Mouse (Mus musculus) kidney, postnatal 10 days (tissue): ENCODE results near the gene Snorc.
A peak's percentile ranks its signal among the peaks of the same experiment; 100 is the strongest.
"Not testable (repeated sequence)": the region's sequence is repeated elsewhere in the genome, so short reads cannot be mapped to it uniquely, and the experiment has no call there.

Experiments
- DNase-seq: peaks from one replicate; pipeline ENCODE4 v3.0.0; 2021; ENCODE audit warnings: mixed read lengths

Snorc gene

GRCm38 (mm10) chr1:87469971-87470370 is at the start of gene Snorc:
TSS of gene Snorc (plus strand) at chr1:87470271.
- not testable (repeated sequence) for DNase-seq

GRCm38 (mm10) chr1:87435125-87435524 is 34.9 kb upstream of the Snorc start:
- DNase-seq: no peak

GRCm38 (mm10) chr1:87436583-87436982 is 33.5 kb upstream of the Snorc start:
- DNase-seq: no peak

GRCm38 (mm10) chr1:87447183-87448104 is 22.6 kb upstream of the Snorc start:
- peak; percentile 84 for DNase-seq

- no peak for DNase-seq
Observed at GRCm38 (mm10) chr1:87449432-87449831, 20.6 kb upstream of the Snorc start.

GRCm38 (mm10) chr1:87456425-87456824 is 13.6 kb upstream of the Snorc start:
- DNase-seq: no peak

- no peak for DNase-seq
Observed at GRCm38 (mm10) chr1:87458045-87458444, 12.0 kb upstream of the Snorc start.

- DNase-seq: not testable (repeated sequence)
Observed at GRCm38 (mm10) chr1:87459856-87460255, 10.2 kb upstream of the Snorc start.

GRCm38 (mm10) chr1:87467469-87467868 is 2.6 kb upstream of the Snorc start:
- DNase-seq: no peak

- DNase-seq: no peak
Observed at GRCm38 (mm10) chr1:87468321-87468720, 1.8 kb upstream of the Snorc start.

GRCm38 (mm10) chr1:87471914-87472313 is 1.8 kb downstream of the Snorc start:
- no peak for DNase-seq

GRCm38 (mm10) chr1:87472576-87472975 is 2.5 kb downstream of the Snorc start:
- DNase-seq: peak; percentile 61

- DNase-seq: peak; percentile 19
Observed at GRCm38 (mm10) chr1:87475076-87475895, 5.2 kb downstream of the Snorc start.

- no peak for DNase-seq
Observed at GRCm38 (mm10) chr1:87482546-87482945, 12.5 kb downstream of the Snorc start.

- no peak for DNase-seq
Observed at GRCm38 (mm10) chr1:87486386-87486785, 16.3 kb downstream of the Snorc start.

GRCm38 (mm10) chr1:87492285-87492684 is 22.2 kb downstream of the Snorc start:
- DNase-seq: no peak

GRCm38 (mm10) chr1:87493542-87493941 is 23.5 kb downstream of the Snorc start:
- DNase-seq: no peak

GRCm38 (mm10) chr1:87505524-87505923 is 35.5 kb downstream of the Snorc start:
- no peak for DNase-seq

GRCm38 (mm10) chr1:87507857-87508256 is 37.8 kb downstream of the Snorc start:
- no peak for DNase-seq

GRCm38 (mm10) chr1:87508591-87509560 is 38.8 kb downstream of the Snorc start:
- peak; percentile 11 for DNase-seq

GRCm38 (mm10) chr1:87509561-87510165 is 39.6 kb downstream of the Snorc start, which contains the start of gene Neu2:
TSS of gene Neu2 (plus strand) at chr1:87509889.
- peak; percentile 56 for DNase-seq

GRCm38 (mm10) chr1:87510166-87510691 is 40.2 kb downstream of the Snorc start:
- DNase-seq: peak; percentile 80
